Mouse (Mus musculus) forebrain, embryonic 16.5 days (tissue): Measurements from ENCODE around the gene Patz1. TPM values are rescaled to one million over a fixed set of nuclear protein-coding genes. Genes with fewer than 3 reads are reported as not detected.

Source experiments
- ATAC-seq: fragments of 200-750 bp; cut with Nextera tagmentation; 2 replicates; pipeline ENCODE4 v1.8.0; 2017; ENCODE audit warnings: mild to moderate bottlenecking, moderate library complexity
- H3K27ac ChIP-seq: fragments of 300-500 bp; sonication (generic); 2 replicates; pipeline ENCODE4 v1.5.1; 2014; ENCODE audit warnings: low read length, control low read depth
- H3K27me3 ChIP-seq: fragments of 300-500 bp; sonication (generic); replicated peaks from 2 replicates; pipeline ENCODE4 v1.6.1; 2014; ENCODE audit warnings: low read length; ENCODE audit not compliant: control insufficient read depth, insufficient read depth
- H3K36me3 ChIP-seq: fragments of 300-500 bp; sonication (generic); 2 replicates; pipeline ENCODE4 v1.6.1; 2014; ENCODE audit not compliant: control insufficient read depth, insufficient read depth
- H3K4me1 ChIP-seq: fragments of 300-500 bp; sonication (generic); replicated peaks from 2 replicates; pipeline ENCODE4 v1.6.1; 2014; ENCODE audit warnings: low read length; ENCODE audit not compliant: control insufficient read depth, insufficient read depth
- H3K4me2 ChIP-seq: fragments of 300-500 bp; sonication (generic); 2 replicates; pipeline ENCODE4 v1.6.1; 2014; ENCODE audit warnings: mild to moderate bottlenecking, low read length, control low read depth
- H3K4me3 ChIP-seq: fragments of 300-500 bp; sonication (generic); replicated peaks from 2 replicates; pipeline ENCODE4 v1.5.1; 2014; ENCODE audit warnings: mild to moderate bottlenecking, low read length, control low read depth
- H3K9ac ChIP-seq: fragments of 300-500 bp; sonication (generic); replicated peaks from 2 replicates; pipeline ENCODE4 v1.6.1; 2014; ENCODE audit warnings: low read depth, low read length, control low read depth
- H3K9me3 ChIP-seq: fragments of 300-500 bp; sonication (generic); 2 replicates; pipeline ENCODE4 v1.6.1; 2016; ENCODE audit warnings: low read length; ENCODE audit not compliant: control insufficient read depth
- WGBS: fragments of 180-500 bp; shearing (Covaris S2); extraction: QIAGEN DNeasy Blood & Tissue Kit; methylation state at CpG from one replicate; pipeline ENCODE4 v1.1.7; 2014; 5-methylcytosine and 5-hydroxymethylcytosine counted together
- polyA plus RNA-seq: library from polyadenylated mRNA; unstranded; fragments of >200 nt; fragmentation: Nextera tagmentation; extraction: Ambion mirVana; gene quantifications from 2 replicates; pipeline ENCODE4 v1.2.1, GENCODE M21; 2015

Patz1 gene
- polyA plus RNA-seq, 1 experiment from 2014 or later = 56.6 TPM

DNA sequence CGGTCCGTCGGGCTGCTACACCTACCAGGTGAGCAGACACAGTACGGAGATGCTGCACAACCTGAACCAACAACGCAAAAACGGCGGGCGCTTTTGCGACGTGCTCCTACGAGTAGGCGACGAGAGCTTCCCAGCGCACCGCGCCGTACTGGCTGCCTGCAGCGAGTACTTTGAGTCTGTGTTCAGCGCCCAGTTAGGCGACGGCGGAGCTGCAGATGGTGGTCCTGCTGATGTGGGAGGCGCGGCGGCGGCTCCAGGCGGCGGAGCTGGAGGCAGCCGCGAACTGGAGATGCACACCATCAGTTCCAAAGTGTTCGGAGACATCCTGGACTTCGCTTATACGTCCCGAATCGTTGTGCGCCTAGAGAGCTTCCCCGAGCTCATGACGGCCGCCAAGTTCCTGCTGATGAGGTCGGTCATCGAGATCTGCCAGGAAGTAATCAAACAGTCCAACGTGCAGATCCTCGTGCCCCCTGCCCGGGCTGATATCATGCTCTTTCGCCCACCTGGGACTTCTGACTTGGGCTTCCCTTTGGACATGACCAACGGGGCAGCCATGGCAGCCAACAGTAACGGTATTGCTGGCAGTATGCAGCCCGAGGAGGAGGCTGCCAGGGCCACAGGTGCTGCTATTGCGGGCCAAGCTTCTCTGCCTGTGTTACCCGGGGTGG lies 2.1 kb downstream of the Patz1 start:
- no peaks in the 10 kb centered on the region for H3K9me3 ChIP-seq
- H3K36me3 ChIP-seq = no peaks in the 10 kb centered on the region; the same call in 1 of the 2 replicates
- H3K9ac ChIP-seq = peak overlapping the region; percentile 99
- H3K4me2 ChIP-seq = peak overlapping the region; percentile 100
- peak; percentile 17 for ATAC-seq
- peak overlapping the region; percentile 90 for H3K4me3 ChIP-seq
- H3K27ac ChIP-seq = peak overlapping the region; percentile 100
- H3K4me1 ChIP-seq = peaks cover 43% of the 10 kb centered on the region
- H3K27me3 ChIP-seq = no peaks in the 10 kb centered on the region
- under 1% methylated on average over 50 of the region's 50 CpGs for WGBS

DNA sequence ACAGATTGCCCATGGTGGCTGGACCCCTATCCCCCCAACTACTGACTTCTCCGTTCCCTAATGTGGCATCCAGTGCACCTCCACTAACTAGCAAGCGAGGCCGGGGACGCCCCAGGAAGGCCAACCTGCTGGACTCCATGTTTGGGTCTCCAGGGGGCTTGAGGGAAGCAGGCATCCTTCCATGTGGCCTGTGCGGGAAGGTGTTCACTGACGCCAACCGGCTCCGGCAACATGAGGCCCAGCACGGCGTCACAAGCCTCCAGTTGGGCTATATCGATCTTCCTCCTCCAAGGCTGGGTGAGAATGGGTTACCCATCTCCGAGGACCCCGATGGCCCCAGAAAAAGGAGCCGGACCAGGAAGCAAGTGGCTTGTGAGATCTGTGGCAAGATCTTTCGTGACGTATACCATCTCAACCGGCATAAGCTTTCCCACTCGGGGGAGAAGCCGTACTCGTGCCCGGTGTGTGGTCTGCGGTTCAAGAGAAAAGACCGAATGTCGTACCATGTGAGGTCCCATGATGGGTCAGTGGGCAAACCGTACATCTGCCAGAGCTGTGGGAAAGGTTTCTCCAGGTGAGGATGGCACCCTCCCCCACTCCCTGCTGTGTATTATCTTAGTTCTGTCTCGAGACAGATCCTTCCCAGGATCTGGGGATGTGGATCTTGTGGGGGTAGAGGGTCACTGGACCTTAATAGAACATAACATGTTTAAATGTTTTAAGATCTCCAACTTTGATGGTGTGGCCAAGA lies 2.8 kb downstream of the Patz1 start:
- no peak for ATAC-seq
- WGBS = 1% methylated on average over 26 of the region's 26 CpGs
- Histone ChIP-seq H3K4me3 (peak overlapping the region; percentile 90), H3K36me3 (peaks cover 4% of the 10 kb centered on the region; the same call in 1 of the 2 replicates), H3K4me1 (peaks cover 50% of the 10 kb centered on the region), H3K27me3 (no peaks in the 10 kb centered on the region), H3K9ac (peak overlapping the region; percentile 99), H3K4me2 (peak overlapping the region; percentile 100), H3K9me3 (no peaks in the 10 kb centered on the region), H3K27ac (peak overlapping the region; percentile 100)

DNA sequence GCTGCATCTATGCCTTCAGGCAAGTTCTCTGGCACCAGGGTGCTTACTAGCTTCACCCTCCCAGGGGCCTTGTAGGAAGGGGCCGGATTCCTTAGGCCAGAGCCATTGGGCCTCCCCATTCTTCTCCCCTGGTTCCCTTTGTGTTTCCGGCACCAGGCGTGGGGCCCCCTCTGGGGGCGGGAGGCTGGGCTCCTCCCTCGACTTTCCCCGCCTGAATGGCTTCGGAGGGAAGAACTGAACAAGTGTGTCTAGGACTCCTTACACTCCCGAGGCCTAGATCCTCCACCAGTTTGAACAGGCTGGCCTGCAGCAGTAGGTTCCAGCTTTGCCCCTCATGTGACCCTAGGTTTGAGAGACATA lies 3.4 kb downstream of the Patz1 start:
- Histone ChIP-seq H3K27ac (peak overlapping the region; percentile 100), H3K9me3 (no peaks in the 10 kb centered on the region), H3K27me3 (no peaks in the 10 kb centered on the region), H3K4me1 (peaks cover 55% of the 10 kb centered on the region), H3K4me3 (peak overlapping the region; percentile 90), H3K9ac (peak overlapping the region; percentile 99), H3K4me2 (peak overlapping the region; percentile 100), H3K36me3 (peaks cover 4% of the 10 kb centered on the region; the same call in 1 of the 2 replicates)
- 0% methylated on average over 8 of the region's 8 CpGs for WGBS
- ATAC-seq = 0 out of 2 replicates have a peak, but pooled peaks have one; percentile 5

DNA sequence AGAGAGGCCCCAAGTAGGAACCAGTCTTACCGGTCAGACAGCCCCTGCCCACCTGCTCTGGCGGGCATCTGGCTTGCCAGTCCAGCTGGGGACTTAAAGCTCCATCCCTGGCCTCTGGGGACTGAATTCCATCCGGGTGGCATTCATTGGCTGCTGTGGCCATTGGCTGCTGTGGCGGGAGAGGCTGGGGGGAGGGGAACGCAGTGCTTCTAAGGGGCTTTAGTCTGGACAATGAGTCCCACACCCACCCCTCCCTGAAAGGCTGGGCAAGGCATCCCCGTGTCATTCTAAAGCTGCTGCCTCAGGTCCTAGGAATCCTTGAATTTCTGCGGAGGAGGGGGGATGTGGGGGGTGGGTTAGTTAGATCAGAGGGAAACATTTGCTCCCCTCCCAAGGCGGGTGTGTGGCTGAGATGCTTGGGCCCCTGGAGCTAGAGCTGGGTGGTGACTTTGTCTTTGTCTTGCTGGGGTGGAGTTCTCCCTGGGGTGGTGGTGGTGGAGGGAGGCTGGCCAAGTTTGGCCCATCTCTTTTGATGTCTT lies 4.1 kb downstream of the Patz1 start:
- under 1% methylated on average over 8 of the region's 8 CpGs for WGBS
- H3K4me1 ChIP-seq = peaks cover 52% of the 10 kb centered on the region
- ATAC-seq = no peak

DNA sequence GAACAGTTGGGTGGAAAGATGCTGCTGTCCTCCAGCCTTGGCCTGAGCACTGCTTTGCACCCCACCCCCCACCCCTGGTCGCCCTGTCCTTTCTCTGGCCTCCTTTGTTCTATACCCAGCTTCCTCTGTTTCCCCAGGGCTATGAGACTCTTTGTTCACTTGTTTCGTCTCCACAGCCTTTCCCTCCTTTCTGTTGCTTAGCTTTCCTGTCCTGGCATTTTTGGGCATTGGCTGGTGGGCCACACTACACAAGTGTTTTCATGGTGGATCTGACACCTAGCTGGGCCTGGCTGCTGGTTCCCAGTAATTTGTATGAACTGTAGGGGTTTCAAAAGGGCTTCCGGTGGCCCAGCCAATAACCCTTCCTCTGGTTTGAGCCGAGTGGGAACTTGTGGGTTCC lies 4.7 kb downstream of the Patz1 start:
- Histone ChIP-seq H3K4me2 (peak overlapping the region; percentile 100), H3K4me3 (peak overlapping the region; percentile 90), H3K9ac (peak overlapping the region; percentile 99), H3K36me3 (peaks cover 11% of the 10 kb centered on the region), H3K27ac (peak overlapping the region; percentile 100), H3K9me3 (no peaks in the 10 kb centered on the region), H3K27me3 (no peaks in the 10 kb centered on the region), H3K4me1 (peaks cover 49% of the 10 kb centered on the region)
- ATAC-seq = no peak
- WGBS = 5% methylated on average over 4 of the region's 4 CpGs

More for the DNA sequence above, 4.1 kb downstream of the Patz1 start:
- Histone ChIP-seq H3K36me3 (peaks cover 8% of the 10 kb centered on the region; the same call in 1 of the 2 replicates), H3K27ac (peak overlapping the region; percentile 100), H3K4me2 (peak overlapping the region; percentile 100), H3K9ac (peak overlapping the region; percentile 99), H3K27me3 (no peaks in the 10 kb centered on the region), H3K9me3 (no peaks in the 10 kb centered on the region), H3K4me3 (peak overlapping the region; percentile 90)

DNA sequence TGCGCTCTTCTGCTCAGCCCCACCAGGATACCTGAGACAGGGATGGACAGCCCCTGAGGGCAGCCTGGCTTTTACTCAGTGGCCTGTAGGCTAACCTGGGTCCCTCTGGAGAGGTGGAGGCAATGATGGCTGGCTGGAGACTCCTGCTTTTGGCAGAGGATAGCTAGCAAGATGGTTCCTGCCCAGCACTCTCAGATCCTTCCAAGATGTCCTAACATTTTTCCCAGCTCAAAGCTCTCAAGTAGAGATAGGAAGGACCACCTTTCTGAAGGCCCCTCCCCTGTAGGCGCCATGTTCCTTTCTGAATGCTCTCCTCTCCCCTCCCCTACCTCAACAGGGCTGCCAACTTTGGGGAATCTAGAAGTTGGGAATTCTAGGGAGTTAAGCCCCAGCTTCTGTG lies 6.0 kb downstream of the Patz1 start:
- Histone ChIP-seq H3K4me2 (peak overlapping the region; percentile 100), H3K27me3 (no peaks in the 10 kb centered on the region), H3K27ac (no peak overlapping the region), H3K36me3 (peaks cover 24% of the 10 kb centered on the region), H3K4me1 (peaks cover 48% of the 10 kb centered on the region), H3K9ac (no peak overlapping the region), H3K9me3 (no peaks in the 10 kb centered on the region), H3K4me3 (no peak overlapping the region; the same call in 1 of the 2 replicates)
- ATAC-seq = no peak
- WGBS = 81% methylated on average over 2 of the region's 2 CpGs

DNA sequence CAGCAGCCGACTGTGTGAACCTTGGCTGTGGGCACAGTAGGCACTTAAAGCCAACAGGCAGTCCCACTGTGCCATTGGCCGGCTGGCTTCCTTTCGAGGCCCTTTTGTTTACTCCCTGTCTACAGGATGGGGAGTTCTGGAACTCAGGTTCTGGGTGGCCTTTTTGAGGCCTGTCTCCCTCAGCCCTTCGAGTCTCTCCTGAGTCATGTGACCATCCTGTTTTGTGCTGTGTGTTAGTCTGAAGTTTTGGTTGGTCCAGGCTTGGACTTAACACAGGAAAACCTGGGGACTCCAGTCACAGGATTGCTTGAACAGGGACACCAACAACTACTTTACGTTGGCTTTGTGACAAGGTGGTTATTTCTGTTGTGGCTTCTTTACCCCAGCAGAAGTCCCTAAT lies 7.4 kb downstream of the Patz1 start:
- H3K4me2 ChIP-seq = peak overlapping the region; percentile 12; the same call in 1 of the 2 replicates

DNA sequence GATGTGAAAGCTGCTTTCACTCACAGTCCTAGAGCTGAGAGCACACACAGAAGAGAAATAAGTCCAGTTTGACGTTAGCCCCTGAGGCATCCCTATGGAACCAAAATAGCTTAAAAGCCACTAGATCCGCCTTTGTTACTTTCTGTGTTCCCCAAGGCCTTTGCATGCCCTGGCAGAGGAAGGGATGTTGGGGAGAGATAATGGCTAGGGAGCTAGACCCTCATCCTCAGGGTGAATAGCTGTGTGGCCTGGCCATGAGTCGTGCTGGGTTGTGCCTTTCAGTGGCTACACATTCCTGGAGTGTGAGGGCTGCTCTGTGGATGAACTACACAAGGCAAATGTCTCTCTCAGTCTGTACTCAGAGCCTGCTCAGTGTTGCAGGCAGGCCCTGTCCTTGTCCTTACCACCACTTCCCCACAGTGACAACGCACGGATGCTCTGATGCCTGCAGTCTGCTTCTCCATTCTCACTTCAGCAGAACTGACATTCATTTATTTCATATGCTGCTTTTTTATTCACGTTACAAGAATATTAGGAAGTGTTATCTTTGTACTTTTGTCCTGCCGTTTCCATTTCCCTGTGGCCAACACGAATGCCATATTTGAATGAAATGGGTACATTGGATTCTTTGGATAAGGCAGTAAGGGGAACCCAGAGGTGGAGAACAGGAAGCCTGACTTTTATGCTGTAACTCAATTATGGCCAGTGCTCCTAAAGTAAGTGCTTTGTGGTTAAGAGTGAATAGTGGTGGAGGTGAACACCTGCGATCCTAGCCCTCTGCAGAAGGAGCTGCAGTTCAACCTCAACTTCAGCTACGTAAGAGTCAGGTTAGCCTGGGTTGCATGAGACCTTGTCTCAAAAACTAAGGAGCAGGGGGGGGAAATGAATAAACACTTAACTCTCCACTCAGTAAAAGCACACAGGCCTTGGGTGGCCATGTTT lies 9.5 kb downstream of the Patz1 start:
- no peak for ATAC-seq
- Histone ChIP-seq H3K9me3 (no peaks in the 10 kb centered on the region), H3K36me3 (peaks cover 40% of the 10 kb centered on the region), H3K4me2 (no peak overlapping the region), H3K9ac (no peak overlapping the region), H3K27me3 (no peaks in the 10 kb centered on the region), H3K27ac (no peak overlapping the region), H3K4me3 (no peak overlapping the region), H3K4me1 (peaks cover 37% of the 10 kb centered on the region)
- 90% methylated on average over 10 of the region's 10 CpGs for WGBS

More for the DNA sequence above, 7.4 kb downstream of the Patz1 start:
- Histone ChIP-seq H3K36me3 (peaks cover 32% of the 10 kb centered on the region), H3K4me3 (no peak overlapping the region), H3K27ac (no peak overlapping the region), H3K9ac (no peak overlapping the region), H3K4me1 (peaks cover 46% of the 10 kb centered on the region), H3K9me3 (no peaks in the 10 kb centered on the region), H3K27me3 (no peaks in the 10 kb centered on the region)
- 57% methylated on average over 5 of the region's 5 CpGs for WGBS
- no peak for ATAC-seq
